Mouse (Mus musculus) liver, embryonic 14.5 days (tissue): ENCODE measurements around the gene Mrpl3.

Experiments used
- CTCF ChIP-seq: IDR thresholded peaks from 2 replicates; pipeline ENCODE4 v1.5.1; 2016; ENCODE audit warnings: antibody characterized with exemption, low read depth, control low read depth
- EP300 ChIP-seq: IDR thresholded peaks from 2 replicates; pipeline ENCODE4 v1.6.1; 2016; ENCODE audit warnings: antibody characterized with exemption, low read depth

DNA sequence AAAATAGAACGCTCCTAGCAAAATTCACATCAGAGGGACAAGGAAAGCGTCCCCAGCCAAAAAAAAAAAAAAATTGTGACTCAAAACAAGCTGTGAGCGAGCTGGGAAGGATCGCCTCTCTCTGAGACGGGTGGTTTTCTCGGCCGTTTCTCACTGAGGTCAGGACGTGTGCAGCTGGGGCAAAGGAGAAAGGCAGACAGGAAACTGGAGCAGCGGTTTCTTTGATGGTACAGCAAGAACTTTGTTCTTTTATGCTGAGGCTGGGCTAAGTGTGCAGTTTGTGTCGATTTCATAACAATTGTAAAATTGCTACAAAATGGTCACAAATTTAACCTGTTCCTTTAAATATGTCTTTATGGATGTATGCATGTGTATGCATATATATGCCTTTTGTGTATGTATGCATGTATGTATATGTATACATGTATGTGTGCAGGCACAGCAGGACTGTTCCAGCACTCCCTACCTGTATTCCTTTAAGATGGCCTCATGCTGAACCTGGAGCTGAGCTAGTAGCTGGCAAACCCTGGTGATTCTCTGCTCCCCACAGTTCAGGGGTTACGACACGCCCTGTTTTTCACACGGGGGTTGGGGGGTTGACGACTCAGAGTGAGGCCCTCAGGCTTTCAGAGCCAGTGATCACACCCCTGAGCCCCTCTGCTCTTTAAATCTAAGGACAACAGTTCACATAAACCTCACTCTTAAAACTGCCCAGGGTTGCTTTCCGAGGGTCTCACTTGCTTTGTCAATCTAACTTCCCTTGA lies 48.0 kb downstream of the Mrpl3 start:
- TF ChIP-seq CTCF (no peak), EP300 (no peak)
